Mouse (Mus musculus) megakaryocyte, embryonic 14.5 days (primary cell): ENCODE measurements at regions not wholly inside any gene's neighbourhood (a gene's known extent, or its start where the extent isn't known, plus 50 kb on each side); places are given as distances from the start of the nearest gene placed in this dataset.

Experiments
- FLI1 ChIP-seq: IDR thresholded peaks from 2 replicates; pipeline ENCODE4 v1.6.1; 2012; ENCODE audit warnings: low read length, inconsistent platforms, mixed read lengths
- GATA1 ChIP-seq: IDR thresholded peaks from 3 replicates; pipeline ENCODE4 v1.6.1; 2012; ENCODE audit warnings: mixed read lengths, low read length, inconsistent platforms, borderline replicate concordance

DNA sequence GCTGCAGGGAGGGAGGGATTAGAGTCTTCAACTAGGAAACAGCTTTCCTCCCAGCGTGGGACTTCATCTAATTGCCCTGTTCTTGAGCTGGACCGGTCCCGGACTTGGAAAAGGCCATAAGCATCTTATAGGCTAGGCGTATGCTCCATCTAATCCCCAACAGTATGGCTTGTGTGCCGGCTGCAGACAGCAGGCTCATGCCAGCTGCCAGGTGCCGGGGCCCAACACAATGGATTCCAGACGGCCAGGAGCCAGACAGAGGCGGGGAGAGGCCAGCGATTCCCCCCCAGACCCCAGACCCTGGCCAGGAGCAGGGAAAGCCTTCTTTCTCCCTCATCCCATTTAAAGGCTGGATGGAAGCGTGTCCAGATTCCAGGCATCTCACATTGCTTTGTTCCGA is 198.4 kb upstream of the Rreb1 start:
- TF ChIP-seq GATA1 (no peak), FLI1 (no peak)
